Mouse (Mus musculus): ENCODE results near the gene Arl5b. TPM values are rescaled to one million over a fixed set of nuclear protein-coding genes. Genes with fewer than 3 reads are reported as not detected.
A peak's percentile ranks its signal among the peaks of the same experiment; 100 is the strongest.

The Arl5b gene
- 27.8 and 28.4 TPM in 2 replicates for polyA plus RNA-seq (2015; fragmentation: Nextera tagmentation; extraction: Ambion mirVana)

- peaks cover 16% of the 10 kb centered on the region for H3K4me1 ChIP-seq
- no peaks in the 10 kb centered on the region for H3K27me3 ChIP-seq (replicated peaks)
- no peaks in the 10 kb centered on the region for H3K36me3 ChIP-seq
- peak; percentile 98 for ATAC-seq (ENCODE audit: low FRiP score)
- peak within 1 kb of the TSS; percentile 73 for H3K4me3 ChIP-seq (replicated peaks)
- peak within 1 kb of the TSS; percentile 62 for H3K9ac ChIP-seq (replicated peaks)
- no peaks in the 10 kb centered on the region for H3K9me3 ChIP-seq (replicated peaks)
- H3K27ac ChIP-seq (replicated peaks): peak within 1 kb of the TSS; percentile 81
- 7% methylated on average over 20 of the region's 20 CpGs for WGBS
- peak within 1 kb of the TSS; percentile 67 for H3K4me2 ChIP-seq
Observed at GRCm38 (mm10) chr2:15049117-15049873, at the start of gene Arl5b. TSS of gene Arl5b (plus strand) at chr2:15049395.

- Histone ChIP-seq H3K36me3 (peaks cover 18% of the 10 kb centered on the region), H3K4me1 (no peaks in the 10 kb centered on the region), H3K9ac (replicated peaks) (no peak overlapping the region), H3K27me3 (replicated peaks) (no peaks in the 10 kb centered on the region), H3K4me3 (replicated peaks) (no peak overlapping the region), H3K27ac (replicated peaks) (no peak overlapping the region), H3K9me3 (replicated peaks) (0 out of 2 replicates have a peak, but pooled peaks cover 3% of the 10 kb centered on the region), H3K4me2 (no peak overlapping the region)
- ATAC-seq (ENCODE audit: low FRiP score): no peak
- 62% methylated on average over 3 of the region's 3 CpGs for WGBS
Observed at GRCm38 (mm10) chr2:15007531-15007930, 41.7 kb upstream of the Arl5b start.

- H3K36me3 ChIP-seq: peaks cover 18% of the 10 kb centered on the region
- no peak overlapping the region for H3K4me2 ChIP-seq
- no peak overlapping the region for H3K9ac ChIP-seq (replicated peaks)
- WGBS: 72% methylated on average over 1 of the region's 1 CpGs
- no peak overlapping the region for H3K4me3 ChIP-seq (replicated peaks)
- H3K27ac ChIP-seq (replicated peaks): no peak overlapping the region
- ATAC-seq (ENCODE audit: low FRiP score): no peak
- no peaks in the 10 kb centered on the region for H3K4me1 ChIP-seq
- no peaks in the 10 kb centered on the region for H3K27me3 ChIP-seq (replicated peaks)
- 0 out of 2 replicates have a peak, but pooled peaks cover 3% of the 10 kb centered on the region for H3K9me3 ChIP-seq (replicated peaks)
Observed at GRCm38 (mm10) chr2:15008072-15008471, 41.1 kb upstream of the Arl5b start.

GRCm38 (mm10) chr2:15026817-15027216 lies 22.4 kb upstream of the Arl5b start:
- Histone ChIP-seq H3K4me2 (no peak overlapping the region), H3K9ac (replicated peaks) (no peak overlapping the region), H3K4me1 (no peaks in the 10 kb centered on the region), H3K27me3 (replicated peaks) (no peaks in the 10 kb centered on the region), H3K27ac (replicated peaks) (no peak overlapping the region), H3K9me3 (replicated peaks) (no peaks in the 10 kb centered on the region), H3K36me3 (peaks cover 8% of the 10 kb centered on the region; the same call in 1 of the 2 replicates), H3K4me3 (replicated peaks) (no peak overlapping the region)
- 91% methylated on average over 3 of the region's 3 CpGs for WGBS
- no peak for ATAC-seq (ENCODE audit: low FRiP score)

DNA sequence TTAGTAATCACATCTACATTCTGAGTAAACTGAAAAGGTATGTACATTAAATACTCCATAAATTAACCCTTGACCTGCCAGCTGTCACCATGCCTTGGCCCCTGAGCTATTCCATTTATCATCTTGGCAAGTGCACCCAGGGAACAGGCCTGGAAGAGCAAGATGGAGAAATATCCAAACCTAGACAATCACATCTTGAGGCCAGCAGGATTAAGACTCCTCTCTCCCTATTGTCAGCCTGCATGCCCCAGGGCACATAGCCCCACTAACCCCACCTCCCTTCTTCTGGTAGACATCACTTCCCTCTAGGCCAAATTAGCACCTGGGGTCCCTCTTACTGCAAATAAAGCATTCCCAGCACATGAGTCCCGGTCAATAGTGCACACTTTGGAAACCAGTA lies 21.4 kb upstream of the Arl5b start:
- ATAC-seq (ENCODE audit: low FRiP score): no peak
- Histone ChIP-seq H3K36me3 (peaks cover 8% of the 10 kb centered on the region; the same call in 1 of the 2 replicates), H3K4me3 (replicated peaks) (no peak overlapping the region), H3K4me1 (no peaks in the 10 kb centered on the region), H3K27ac (replicated peaks) (no peak overlapping the region), H3K27me3 (replicated peaks) (no peaks in the 10 kb centered on the region), H3K4me2 (no peak overlapping the region), H3K9me3 (replicated peaks) (no peaks in the 10 kb centered on the region), H3K9ac (replicated peaks) (no peak overlapping the region)
- 81% methylated on average over 1 of the region's 1 CpGs for WGBS

DNA sequence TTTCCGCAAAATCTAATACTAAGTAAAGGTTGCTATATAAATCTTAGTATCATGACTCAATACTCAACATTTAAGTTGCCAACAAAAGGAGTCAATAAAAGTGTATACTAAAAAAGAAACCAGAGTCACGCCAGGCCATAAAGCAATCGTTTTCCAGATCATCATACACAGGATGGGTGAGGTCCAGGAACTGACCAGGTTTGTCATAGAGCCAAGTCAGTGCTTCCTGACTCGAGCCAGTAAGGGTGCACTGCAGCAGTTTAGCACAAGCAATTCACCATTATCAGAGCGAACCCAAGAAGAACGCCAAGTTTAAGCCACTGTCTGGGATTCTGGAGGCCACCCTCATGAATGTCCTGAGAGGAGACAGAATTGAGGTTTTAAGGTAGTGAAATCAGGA lies 10.5 kb upstream of the Arl5b start:
- no peaks in the 10 kb centered on the region for H3K9me3 ChIP-seq (replicated peaks)
- ATAC-seq (ENCODE audit: low FRiP score): no peak
- WGBS: 89% methylated on average over 6 of the region's 6 CpGs

GRCm38 (mm10) chr2:15040326-15040725 lies 8.9 kb upstream of the Arl5b start:
- ATAC-seq (ENCODE audit: low FRiP score): no peak
- Histone ChIP-seq H3K4me1 (no peaks in the 10 kb centered on the region), H3K27ac (replicated peaks) (no peak overlapping the region), H3K4me2 (no peak overlapping the region), H3K4me3 (replicated peaks) (no peak overlapping the region), H3K27me3 (replicated peaks) (no peaks in the 10 kb centered on the region), H3K9ac (replicated peaks) (no peak overlapping the region), H3K36me3 (peaks cover 11% of the 10 kb centered on the region; the same call in 1 of the 2 replicates), H3K9me3 (replicated peaks) (no peaks in the 10 kb centered on the region)
- WGBS: 63% methylated on average over 5 of the region's 5 CpGs

More for the DNA sequence above, 10.5 kb upstream of the Arl5b start:
- no peak overlapping the region for H3K4me2 ChIP-seq
- no peaks in the 10 kb centered on the region for H3K4me1 ChIP-seq
- H3K27me3 ChIP-seq (replicated peaks): no peaks in the 10 kb centered on the region
- no peak overlapping the region for H3K9ac ChIP-seq (replicated peaks)
- H3K27ac ChIP-seq (replicated peaks): no peak overlapping the region
- no peak overlapping the region for H3K4me3 ChIP-seq (replicated peaks)
- H3K36me3 ChIP-seq: peaks cover 11% of the 10 kb centered on the region; the same call in 1 of the 2 replicates

DNA sequence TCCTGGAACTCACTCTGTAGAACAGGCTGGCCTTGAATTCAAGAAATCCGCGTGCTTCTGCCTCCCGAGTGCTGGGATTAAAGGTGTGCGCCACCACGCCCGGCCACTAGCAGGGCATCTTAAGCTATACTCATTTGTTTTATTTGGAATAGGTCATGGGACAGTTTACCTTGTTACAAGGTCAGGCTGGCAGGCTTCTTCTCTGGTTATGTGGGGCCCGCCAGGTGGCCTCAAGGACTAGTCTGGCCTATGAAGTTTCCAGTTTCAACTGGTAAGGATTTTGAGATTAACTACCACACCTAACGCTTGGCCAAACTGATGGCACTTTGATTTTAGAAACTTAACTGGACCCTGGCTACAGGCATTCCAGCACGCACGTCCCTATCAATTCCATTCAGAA lies 5.3 kb downstream of the Arl5b start:
- Histone ChIP-seq H3K4me3 (replicated peaks) (peak overlapping the region; percentile 91), H3K36me3 (no peaks in the 10 kb centered on the region), H3K9ac (replicated peaks) (peak overlapping the region; percentile 79), H3K4me1 (peaks cover 32% of the 10 kb centered on the region), H3K9me3 (replicated peaks) (no peaks in the 10 kb centered on the region), H3K27ac (replicated peaks) (peak overlapping the region; percentile 97), H3K27me3 (replicated peaks) (no peaks in the 10 kb centered on the region), H3K4me2 (peak overlapping the region; percentile 60)
- WGBS: 18% methylated on average over 10 of the region's 10 CpGs
- peak; percentile 31; the same call in 1 of the 2 replicates for ATAC-seq (ENCODE audit: low FRiP score)

- H3K27ac ChIP-seq (replicated peaks): peak within 1 kb of the TSS; percentile 97
- H3K27me3 ChIP-seq (replicated peaks): no peaks in the 10 kb centered on the region
- no peaks in the 10 kb centered on the region for H3K9me3 ChIP-seq (replicated peaks)
- H3K4me3 ChIP-seq (replicated peaks): peak within 1 kb of the TSS; percentile 91
- 0% methylated on average over 66 of the region's 75 CpGs for WGBS
- H3K4me2 ChIP-seq: peak within 1 kb of the TSS; percentile 60
- H3K9ac ChIP-seq (replicated peaks): peak within 1 kb of the TSS; percentile 90
- peak; percentile 98 for ATAC-seq (ENCODE audit: low FRiP score)
- peaks cover 30% of the 10 kb centered on the region for H3K4me1 ChIP-seq
- H3K36me3 ChIP-seq: no peaks in the 10 kb centered on the region
Observed at GRCm38 (mm10) chr2:15054945-15055637, 5.9 kb downstream of the Arl5b start, which contains the start of gene Nsun6. TSS of gene Nsun6 (minus strand) at chr2:15055069.

- 0% methylated on average over 15 of the region's 15 CpGs for WGBS
- Histone ChIP-seq H3K27ac (replicated peaks) (peak overlapping the region; percentile 97), H3K9ac (replicated peaks) (peak overlapping the region; percentile 90), H3K4me1 (peaks cover 30% of the 10 kb centered on the region), H3K4me3 (replicated peaks) (peak overlapping the region; percentile 91), H3K36me3 (no peaks in the 10 kb centered on the region), H3K9me3 (replicated peaks) (no peaks in the 10 kb centered on the region), H3K27me3 (replicated peaks) (no peaks in the 10 kb centered on the region), H3K4me2 (peak overlapping the region; percentile 60)
- peak; percentile 12 for ATAC-seq (ENCODE audit: low FRiP score)
Observed at GRCm38 (mm10) chr2:15055741-15056151, 6.6 kb downstream of the Arl5b start.

DNA sequence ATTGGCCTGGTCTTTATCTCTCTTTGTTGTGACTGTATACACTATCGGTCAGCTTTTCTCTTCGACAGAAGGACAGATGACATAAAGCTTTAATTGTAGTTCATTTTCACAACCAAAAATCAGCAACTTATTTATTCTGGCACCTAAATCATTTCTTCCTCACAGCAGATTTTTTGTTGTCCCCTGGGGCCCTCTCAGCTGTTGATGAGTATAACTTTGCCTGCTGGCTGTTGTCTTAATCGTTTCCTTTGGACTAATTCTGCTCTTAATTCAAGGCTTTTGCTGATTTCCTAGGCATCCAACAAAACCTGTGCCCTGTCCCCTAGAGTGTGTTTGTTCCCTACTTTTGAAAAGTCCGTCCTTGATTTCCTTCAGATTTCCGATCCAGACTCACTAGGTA lies 9.0 kb downstream of the Arl5b start:
- no peaks in the 10 kb centered on the region for H3K36me3 ChIP-seq
- H3K4me2 ChIP-seq: 0 out of 2 replicates have a peak overlapping the region, but pooled peaks have one; percentile 19
- no peak overlapping the region for H3K4me3 ChIP-seq (replicated peaks)
- H3K4me1 ChIP-seq: peaks cover 30% of the 10 kb centered on the region
- H3K9me3 ChIP-seq (replicated peaks): no peaks in the 10 kb centered on the region
- no peak for ATAC-seq (ENCODE audit: low FRiP score)
- 77% methylated on average over 5 of the region's 5 CpGs for WGBS
- no peaks in the 10 kb centered on the region for H3K27me3 ChIP-seq (replicated peaks)
- H3K27ac ChIP-seq (replicated peaks): no peak overlapping the region
- H3K9ac ChIP-seq (replicated peaks): no peak overlapping the region
